9 mouse cellular contexts compared by ENCODE assay signal in genomic region chr10:80103032-80103431, GRCm38 (mm10). TPM values are rescaled to one million over a fixed set of nuclear protein-coding genes. Genes with fewer than 3 reads are reported as not detected.
A peak's percentile ranks its signal among the peaks of the same experiment; 100 is the strongest.
DNase-seq lines count a peak whose midpoint lies in the region; ATAC-seq and TF ChIP-seq lines count a peak whose summit lies in the region.
"Had no signal": no experiment of that assay in that cellular context is flagged by ENCODE, and none has a peak within 500 bp of the region (broad histone marks: within the 10 kb centered on the region; RNA-seq: fewer than 3 reads in every experiment).

No protein-coding gene starts in this region.

- H3K27me3 ChIP-seq in kidney, embryonic 16.5 days (ENCODE audit: insufficient read depth, low read length): no peaks in the 10 kb centered on the region
- no peaks in the 10 kb centered on the region for H3K27me3 ChIP-seq in embryonic facial prominence, embryonic 11.5 days (ENCODE audit: control insufficient read depth, insufficient read depth, low read length)
- no peaks in the 10 kb centered on the region for H3K27me3 ChIP-seq in intestine, embryonic 16.5 days (replicated peaks; ENCODE audit: control insufficient read depth, insufficient read depth, low read length)
- no peaks in the 10 kb centered on the region for H3K27me3 ChIP-seq in myocyte (ENCODE audit: control insufficient read depth, insufficient read depth, insufficient read length)
- H3K27me3 ChIP-seq in thymus, adult 2 months (ENCODE audit: control insufficient read depth, insufficient read depth, low read length): no peaks in the 10 kb centered on the region
- H3K27me3 ChIP-seq: Patski had no signal

- intact Hi-C loops in left cerebral cortex, postnatal 4 days (cut with DNase I): no loop called here

- no peak overlapping the region; the same call in 1 of the 2 replicates for H3K4me3 ChIP-seq in kidney, embryonic 16.5 days (ENCODE audit: low read length)
- no peak overlapping the region for H3K4me3 ChIP-seq in embryonic facial prominence, embryonic 11.5 days (ENCODE audit: low read depth, low read length)
- H3K4me3 ChIP-seq in intestine, embryonic 16.5 days (ENCODE audit: low read length): 0 out of 2 replicates have a peak overlapping the region, but pooled peaks have one; percentile 89
- peak overlapping the region; percentile 67 for H3K4me3 ChIP-seq in myocyte
- no peak overlapping the region for H3K4me3 ChIP-seq in thymus, adult 2 months (ENCODE audit: control insufficient read depth, insufficient read depth, low read length)

- H3K9ac ChIP-seq in kidney, embryonic 16.5 days (replicated peaks; ENCODE audit: low read length): peak overlapping the region; percentile 92
- H3K9ac ChIP-seq in embryonic facial prominence, embryonic 11.5 days (replicated peaks; ENCODE audit: low read length): peak overlapping the region; percentile 83; the same call in 1 of the 2 replicates
- H3K9ac ChIP-seq in intestine, embryonic 16.5 days (ENCODE audit: low read depth, low read length): peak overlapping the region; percentile 97

- peaks cover 48% of the 10 kb centered on the region for H3K79me2 ChIP-seq in myocyte (ENCODE audit: control insufficient read depth, insufficient read depth)

- peak overlapping the region; percentile 92; the same call in 1 of the 2 replicates for H3K4me2 ChIP-seq in kidney, embryonic 16.5 days (replicated peaks; ENCODE audit: low read depth, low read length)
- H3K4me2 ChIP-seq in embryonic facial prominence, embryonic 11.5 days (ENCODE audit: low read depth, low read length): no peak overlapping the region
- no peak overlapping the region for H3K4me2 ChIP-seq in intestine, embryonic 16.5 days (ENCODE audit: low read depth, low read length)
- peak overlapping the region; percentile 72 for H3K4me2 ChIP-seq in myocyte (ENCODE audit: low read depth)

- H3ac ChIP-seq in myocyte (ENCODE audit: control insufficient read depth, insufficient read length): peak overlapping the region; percentile 82

- TF ChIP-seq CTCF in thymus, adult 2 months (IDR thresholded peaks at IDR 0.05; ENCODE audit: borderline replicate concordance, control insufficient read depth, extremely low read depth, insufficient read depth, low read length, poor library complexity): no peak

- peaks cover 26% of the 10 kb centered on the region for H3K4me1 ChIP-seq in kidney, embryonic 16.5 days (ENCODE audit: insufficient read depth, low read length)
- 0 out of 2 replicates have a peak, but pooled peaks cover 3% of the 10 kb centered on the region for H3K4me1 ChIP-seq in embryonic facial prominence, embryonic 11.5 days (ENCODE audit: control insufficient read depth, insufficient read depth, low read length)
- H3K4me1 ChIP-seq in intestine, embryonic 16.5 days (ENCODE audit: control insufficient read depth, insufficient read depth, low read length): peaks cover 49% of the 10 kb centered on the region
- peaks cover 22% of the 10 kb centered on the region for H3K4me1 ChIP-seq in thymus, adult 2 months (replicated peaks; ENCODE audit: control insufficient read depth, insufficient read depth, low read length)

- H3K9me3 ChIP-seq in kidney, embryonic 16.5 days (ENCODE audit: low read length): no peaks in the 10 kb centered on the region
- no peaks in the 10 kb centered on the region for H3K9me3 ChIP-seq in embryonic facial prominence, embryonic 11.5 days (replicated peaks; ENCODE audit: control insufficient read depth, low read length)
- H3K9me3 ChIP-seq in intestine, embryonic 16.5 days (ENCODE audit: control insufficient read depth, low read length): no peaks in the 10 kb centered on the region

- H3K27ac ChIP-seq in kidney, embryonic 16.5 days (ENCODE audit: low read length): peak overlapping the region; percentile 65
- 0 out of 2 replicates have a peak overlapping the region, but pooled peaks have one; percentile 35 for H3K27ac ChIP-seq in embryonic facial prominence, embryonic 11.5 days (replicated peaks; ENCODE audit: low read depth, low read length)
- H3K27ac ChIP-seq in intestine, embryonic 16.5 days (ENCODE audit: low read length): no peak overlapping the region; the same call in 1 of the 2 replicates
- no peak overlapping the region for H3K27ac ChIP-seq in thymus, adult 2 months (ENCODE audit: control insufficient read depth, insufficient read depth, low read length)

- no peak for DNase-seq in kidney, postnatal 14 days
- no peak for DNase-seq in embryonic facial prominence, embryonic 11.5 days (ENCODE audit: low spot score)
- no peak for DNase-seq in gastrocnemius, adult 18-20 months (ENCODE audit: low spot score)
- no peak for DNase-seq in left cerebral cortex, postnatal 4 days
- DNase-seq in thymus, adult 2 months: no peak

- H3K36me3 ChIP-seq in kidney, embryonic 16.5 days (ENCODE audit: insufficient read depth, low read length): no peaks in the 10 kb centered on the region
- H3K36me3 ChIP-seq in embryonic facial prominence, embryonic 11.5 days (replicated peaks; ENCODE audit: control insufficient read depth, insufficient read depth, low read depth, low read length): no peaks in the 10 kb centered on the region
- no peaks in the 10 kb centered on the region for H3K36me3 ChIP-seq in intestine, embryonic 16.5 days (ENCODE audit: control insufficient read depth, insufficient read depth, low read length)
- H3K36me3 ChIP-seq in myocyte (ENCODE audit: control insufficient read depth, insufficient read depth): no peaks in the 10 kb centered on the region
- H3K36me3 ChIP-seq in thymus, adult 2 months (ENCODE audit: control insufficient read depth, insufficient read depth, low read length): no peaks in the 10 kb centered on the region

- WGBS in kidney, embryonic 16.5 days: 73% methylated on average over 2 of the region's 2 CpGs
- 74% methylated on average over 2 of the region's 2 CpGs for WGBS in embryonic facial prominence, embryonic 11.5 days
- WGBS in intestine, embryonic 16.5 days: 79% methylated on average over 2 of the region's 2 CpGs
- WGBS in thymus, adult 2 months: 94% methylated on average over 2 of the region's 2 CpGs

- 0 out of 2 replicates have a peak, but pooled peaks have one; percentile 0 for ATAC-seq in kidney, embryonic 16.5 days (ENCODE audit: low FRiP score, low TSS enrichment)
- no peak for ATAC-seq in embryonic facial prominence, embryonic 11.5 days (replicated peaks; ENCODE audit: insufficient number of reproducible peaks, low FRiP score, low TSS enrichment, low read depth)
- ATAC-seq in intestine, embryonic 16.5 days: no peak

- TF ChIP-seq POLR2A in myocyte (IDR thresholded peaks at IDR 0.05; ENCODE audit: insufficient read length, low read depth): no peak
- TF ChIP-seq POLR2A in thymus, adult 2 months (IDR thresholded peaks at IDR 0.05; ENCODE audit: control insufficient read depth, extremely low read depth, insufficient read depth, low read length, poor library complexity): no peak

TF ChIP-seq in myocyte, 11 proteins besides CTCF, POLR2A, EP300 and RAD21 (continues in another document):
- no peak for TF ChIP-seq USF1 (IDR thresholded peaks at IDR 0.05; ENCODE audit: low read depth)
- TF ChIP-seq POLR2AphosphoS2 (IDR thresholded peaks at IDR 0.05; ENCODE audit: insufficient read length, low read depth): no peak

RNA-seq across cellular contexts. Expression of gene Sbno2, which starts 2.3 kb away (rescaled TPM):
- polyA plus RNA-seq in kidney, embryonic 16.5 days (2015; fragmentation: Nextera tagmentation; extraction: Ambion mirVana): 16.1 and 17.6 TPM in 2 replicates
- 5.6 and 6.6 TPM in 2 replicates for polyA plus RNA-seq in embryonic facial prominence, embryonic 11.5 days (2014; fragmentation: Nextera tagmentation; extraction: Ambion mirVana)
- 13.4 and 14.3 TPM in 2 replicates for polyA plus RNA-seq in intestine, embryonic 16.5 days (2015; fragmentation: Nextera tagmentation; extraction: Ambion mirVana)
- 44.6 TPM for polyA plus RNA-seq in myocyte (2012; fragmentation: generic; extraction: Trizol)
- total RNA-seq in gastrocnemius, adult 18-20 months (2021): 1 to 10 TPM; 5.4 to 5.9 TPM
- total RNA-seq in left cerebral cortex, postnatal 4 days (2021): 10 to 100 TPM; 28.8 to 30.8 TPM
- polyA plus RNA-seq in thymus, adult 2 months (2012; rRNA removed): 127 and 138 TPM in 2 replicates

RNA-seq across cellular contexts. Expression of gene Stk11, which starts 12.6 kb away (rescaled TPM):
- 18.2 and 20.2 TPM in 2 replicates for polyA plus RNA-seq in kidney, embryonic 16.5 days (2015; fragmentation: Nextera tagmentation; extraction: Ambion mirVana)
- polyA plus RNA-seq in embryonic facial prominence, embryonic 11.5 days (2014; fragmentation: Nextera tagmentation; extraction: Ambion mirVana): 16.6 and 18.5 TPM in 2 replicates
- 13.8 and 15.7 TPM in 2 replicates for polyA plus RNA-seq in intestine, embryonic 16.5 days (2015; fragmentation: Nextera tagmentation; extraction: Ambion mirVana)
- 150 TPM for polyA plus RNA-seq in myocyte (2012; fragmentation: generic; extraction: Trizol)
- 100 to 1,000 TPM; 145 to 148 TPM for total RNA-seq in gastrocnemius, adult 18-20 months (2021)
- 100 to 1,000 TPM; 100 to 111 TPM for total RNA-seq in left cerebral cortex, postnatal 4 days (2021)
- polyA plus RNA-seq in thymus, adult 2 months (2012; rRNA removed): 265 and 270 TPM in 2 replicates

RNA-seq across cellular contexts. Expression of gene Atp5d, which starts 35.4 kb away (rescaled TPM):
- 676 and 688 TPM in 2 replicates for polyA plus RNA-seq in kidney, embryonic 16.5 days (2015; fragmentation: Nextera tagmentation; extraction: Ambion mirVana)
- polyA plus RNA-seq in embryonic facial prominence, embryonic 11.5 days (2014; fragmentation: Nextera tagmentation; extraction: Ambion mirVana): 360 and 371 TPM in 2 replicates
- 846 and 854 TPM in 2 replicates for polyA plus RNA-seq in intestine, embryonic 16.5 days (2015; fragmentation: Nextera tagmentation; extraction: Ambion mirVana)
- 1,163 TPM for polyA plus RNA-seq in myocyte (2012; fragmentation: generic; extraction: Trizol)
- total RNA-seq in gastrocnemius, adult 18-20 months (2021): 100 to 1,000 TPM; 573 to 611 TPM
- 100 to 1,000 TPM; 247 to 270 TPM for total RNA-seq in left cerebral cortex, postnatal 4 days (2021)
- polyA plus RNA-seq in thymus, adult 2 months (2012; rRNA removed): 1,163 and 1,361 TPM in 2 replicates

RNA-seq across cellular contexts. Expression of gene Cbarp, which starts 37.6 kb away (rescaled TPM):
- 6.4 and 7.3 TPM in 2 replicates for polyA plus RNA-seq in kidney, embryonic 16.5 days (2015; fragmentation: Nextera tagmentation; extraction: Ambion mirVana)
- 6.8 and 9.0 TPM in 2 replicates for polyA plus RNA-seq in embryonic facial prominence, embryonic 11.5 days (2014; fragmentation: Nextera tagmentation; extraction: Ambion mirVana)
- polyA plus RNA-seq in intestine, embryonic 16.5 days (2015; fragmentation: Nextera tagmentation; extraction: Ambion mirVana): 5.1 TPM in 2 replicates
- polyA plus RNA-seq in myocyte (2012; fragmentation: generic; extraction: Trizol): 10.0 TPM
- total RNA-seq in gastrocnemius, adult 18-20 months (2021): 1 to 10 TPM; 1.6 to 1.9 TPM
- 100 to 1,000 TPM; 299 to 316 TPM for total RNA-seq in left cerebral cortex, postnatal 4 days (2021)
- 34.0 and 37.7 TPM in 2 replicates for polyA plus RNA-seq in thymus, adult 2 months (2012; rRNA removed)

RNA-seq across cellular contexts. Expression of gene Midn, which starts 45.0 kb away (rescaled TPM):
- polyA plus RNA-seq in kidney, embryonic 16.5 days (2015; fragmentation: Nextera tagmentation; extraction: Ambion mirVana): 15.9 and 16.8 TPM in 2 replicates
- 60.3 and 62.1 TPM in 2 replicates for polyA plus RNA-seq in embryonic facial prominence, embryonic 11.5 days (2014; fragmentation: Nextera tagmentation; extraction: Ambion mirVana)
- 8.8 and 10.3 TPM in 2 replicates for polyA plus RNA-seq in intestine, embryonic 16.5 days (2015; fragmentation: Nextera tagmentation; extraction: Ambion mirVana)
- polyA plus RNA-seq in myocyte (2012; fragmentation: generic; extraction: Trizol): 131 TPM
- total RNA-seq in gastrocnemius, adult 18-20 months (2021): 10 to 100 TPM; 40.6 to 47.9 TPM
- total RNA-seq in left cerebral cortex, postnatal 4 days (2021): 100 to 1,000 TPM; 158 to 163 TPM
- 342 and 374 TPM in 2 replicates for polyA plus RNA-seq in thymus, adult 2 months (2012; rRNA removed)

Comparison
In these comparisons a context has a peak if more than half of its experiments do, and no peak if none do; other contexts are left out.
1. H3K27ac ChIP-seq: peak in kidney, embryonic 16.5 days (single experiment) and embryonic facial prominence, embryonic 11.5 days (single experiment); none in intestine, embryonic 16.5 days (single experiment) and thymus, adult 2 months (single experiment).
2. H3K4me2 ChIP-seq: peak in kidney, embryonic 16.5 days (single experiment) and myocyte (single experiment); none in embryonic facial prominence, embryonic 11.5 days (single experiment) and intestine, embryonic 16.5 days (single experiment).
3. H3K4me3 ChIP-seq: peak in intestine, embryonic 16.5 days (single experiment) and myocyte (single experiment); none in kidney, embryonic 16.5 days (single experiment), embryonic facial prominence, embryonic 11.5 days (single experiment) and thymus, adult 2 months (single experiment).
4. Peak in every context shown above with its lines, with median percentiles within 50 percentile points of each other: H3K9ac ChIP-seq.